Mouse (Mus musculus) ovary, postnatal 10 days (tissue): Measurements from ENCODE around the gene Pfn4.
"Not testable (repeated sequence)": the region's sequence is repeated elsewhere in the genome, so short reads cannot be mapped to it uniquely, and the experiment has no call there.

ENCODE experiments used
- DNase-seq: peaks from one replicate; pipeline ENCODE4 v3.0.0; 2022; ENCODE audit warnings: low spot score

Pfn4 gene

DNA sequence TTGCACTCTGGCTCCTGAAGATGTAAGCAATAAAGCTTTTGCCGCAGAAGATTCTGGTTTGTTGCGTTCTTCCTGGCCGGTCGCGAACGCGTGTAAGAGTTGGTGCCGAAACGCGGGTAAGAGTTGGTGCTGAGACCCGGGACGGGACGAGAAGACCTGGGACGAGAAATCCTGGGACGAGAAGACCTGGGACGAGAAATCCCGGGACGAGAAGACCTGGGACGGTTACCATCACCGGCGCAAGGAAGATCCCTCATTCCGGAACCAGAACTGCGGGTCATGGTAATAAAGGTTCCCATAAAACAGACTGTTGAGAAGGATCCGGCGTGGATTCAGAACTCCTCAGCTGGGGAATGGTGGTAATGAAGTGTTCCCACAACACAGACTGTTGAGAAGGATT lies 19.3 kb downstream of the Pfn4 start:
- DNase-seq, result not testable (repeated sequence)

DNA sequence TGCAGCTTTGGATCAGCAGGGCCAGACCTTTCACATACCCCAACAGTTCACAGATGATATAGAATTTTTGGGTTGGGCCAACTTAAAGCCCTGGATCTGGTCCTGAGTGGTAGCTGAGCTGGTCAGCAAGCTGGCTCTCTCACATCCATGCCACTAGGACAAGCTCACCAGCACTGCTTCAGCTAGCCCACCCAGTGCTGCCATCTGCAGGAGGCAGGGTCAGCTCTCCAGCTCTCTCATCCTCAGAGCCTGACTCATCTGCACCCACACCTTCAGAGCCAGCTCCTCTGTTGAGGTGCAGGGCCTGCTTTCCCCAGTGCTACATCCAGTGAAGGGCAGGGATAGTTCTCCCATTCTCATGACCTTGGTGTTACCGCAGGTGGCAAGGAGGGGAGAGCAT lies 24.9 kb downstream of the Pfn4 start:
- DNase-seq, result no peak

DNA sequence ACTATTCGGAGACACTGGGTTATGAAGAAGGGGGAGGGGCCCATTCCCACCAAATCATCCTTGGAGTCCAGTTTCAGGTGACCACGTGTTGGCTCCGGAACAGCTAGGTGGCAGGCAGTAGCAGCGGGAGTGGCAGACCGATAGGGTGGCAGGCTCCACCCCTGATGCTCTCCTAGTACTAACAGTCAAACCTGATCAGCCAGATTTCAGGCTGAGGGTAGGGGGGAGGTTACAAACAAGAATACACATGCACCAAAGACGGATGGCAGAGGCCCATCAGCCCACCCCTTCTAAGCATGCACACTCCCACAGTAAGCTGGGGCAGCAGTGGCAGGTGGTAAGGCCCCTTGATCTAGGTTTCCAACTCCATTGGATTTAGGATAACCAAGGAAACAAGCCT lies 28.6 kb downstream of the Pfn4 start:
- not testable (repeated sequence) for DNase-seq

DNA sequence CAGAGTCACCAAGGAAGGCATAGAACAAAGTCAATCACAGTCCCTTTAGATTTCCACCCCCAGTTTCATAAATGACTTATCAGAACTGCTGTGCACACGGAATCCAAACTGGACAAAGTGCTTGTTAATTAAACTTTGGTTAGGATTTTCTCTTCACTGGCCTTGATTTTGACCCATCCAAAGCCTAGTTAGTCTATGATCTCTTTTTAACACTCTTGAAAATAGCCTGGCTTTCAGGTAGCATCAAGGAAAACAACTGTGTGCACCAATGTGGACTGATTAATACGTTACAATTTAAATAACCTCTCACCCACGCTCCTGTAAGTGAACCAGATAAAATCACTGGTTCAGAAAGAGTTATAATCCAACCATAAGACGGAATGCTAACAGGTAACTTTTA lies 42.2 kb downstream of the Pfn4 start:
- DNase-seq, result no peak

- DNase-seq, result no peak
Observed at GRCm38 (mm10) chr12:4811705-4812104, 42.9 kb downstream of the Pfn4 start.

GRCm38 (mm10) chr12:4813636-4814035 lies 44.8 kb downstream of the Pfn4 start:
- no peak for DNase-seq

DNA sequence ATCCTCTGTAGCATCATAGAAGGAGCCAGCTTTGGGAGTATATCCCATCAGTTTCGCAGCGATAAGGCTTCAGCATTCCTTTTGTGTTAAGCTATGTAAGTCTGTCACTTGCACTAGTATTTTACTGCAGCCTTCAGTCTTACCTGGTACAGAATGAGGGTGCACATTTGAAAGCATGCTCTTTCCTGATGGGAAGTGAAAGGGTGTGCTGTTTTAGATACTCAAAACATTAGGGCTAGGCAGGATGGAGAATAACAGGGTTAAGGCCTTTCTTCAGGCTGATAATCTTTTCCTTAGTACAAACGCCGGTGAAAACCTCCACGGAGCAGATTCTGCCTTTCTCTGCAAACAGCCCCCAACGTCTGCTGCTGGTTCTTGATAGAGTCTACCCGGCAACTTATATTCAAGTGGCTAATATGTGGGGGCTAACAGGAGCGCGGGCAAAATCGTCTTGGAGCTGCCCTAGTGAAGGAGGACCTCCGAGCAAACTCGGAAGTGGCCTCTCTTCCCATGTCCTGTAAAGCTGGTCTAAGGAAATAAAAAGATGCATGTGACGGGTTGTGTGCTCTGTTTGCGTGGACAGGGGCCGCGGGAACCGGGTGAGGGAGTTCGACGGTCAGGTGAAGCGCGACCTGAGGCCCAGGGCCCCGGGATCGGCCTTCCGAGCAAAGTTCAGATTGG lies 48.0 kb downstream of the Pfn4 start:
- peak; percentile 19 for DNase-seq

DNA sequence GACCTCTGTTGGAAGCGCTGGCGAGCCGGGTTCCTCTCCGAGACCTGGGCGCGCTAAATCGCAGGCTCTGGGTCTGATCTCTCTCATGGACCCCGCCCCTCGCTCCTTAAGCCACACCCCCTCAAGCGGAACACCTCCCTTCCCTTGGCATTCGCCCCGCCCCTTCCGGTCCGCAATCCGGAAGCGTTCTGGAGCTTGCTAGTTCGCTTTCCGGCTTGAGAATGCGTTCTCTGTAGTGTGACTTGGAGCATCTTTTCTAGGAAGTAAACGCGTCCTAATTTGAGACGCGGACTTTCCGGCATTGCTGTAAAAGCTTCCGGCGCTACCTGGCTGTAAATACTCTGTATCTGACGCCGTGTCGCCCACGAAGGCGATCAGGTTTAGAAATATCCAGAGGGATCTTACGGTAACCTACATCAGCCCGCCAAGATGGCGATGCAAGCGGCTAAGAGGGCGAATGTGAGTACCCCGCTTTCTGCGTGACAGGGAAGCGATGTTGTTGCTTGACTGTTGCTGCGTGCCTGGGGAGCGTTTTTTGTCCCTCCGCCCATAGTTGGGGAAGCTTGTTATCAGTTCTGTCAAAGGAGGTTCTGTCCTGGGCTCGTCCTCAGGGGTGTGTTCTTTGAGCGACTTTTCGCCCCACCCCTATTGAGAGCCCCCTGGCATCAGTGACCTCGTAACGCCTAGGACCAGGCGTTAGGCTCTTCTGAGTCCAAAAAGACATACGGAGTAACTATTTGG lies 48.7 kb downstream of the Pfn4 start, which contains the start of gene Sf3b6:
Gene Sf3b6 (plus strand): TSS at position 184 of the 741 bp plus-strand sequence.
- peak; percentile 94 for DNase-seq

DNA sequence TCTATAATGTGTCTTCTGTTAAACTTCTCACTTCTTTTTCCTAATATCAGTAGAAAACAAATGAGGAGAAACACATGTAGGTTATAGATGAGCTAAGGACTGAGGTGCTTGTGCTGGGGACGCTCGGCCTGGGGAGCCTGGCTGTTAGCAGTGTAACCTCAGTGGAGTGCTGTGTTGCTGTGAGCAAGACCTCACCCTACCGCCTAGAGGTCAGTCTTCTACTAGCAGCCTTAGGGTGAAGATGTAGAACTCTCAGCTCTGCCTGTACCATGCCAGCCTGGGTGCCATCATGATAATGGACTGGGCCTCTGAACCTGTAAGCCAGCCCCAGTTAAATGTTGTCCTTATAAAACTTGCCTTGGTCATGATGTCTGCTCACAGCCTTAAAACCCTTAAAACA lies 58.4 kb downstream of the Pfn4 start:
- no peak for DNase-seq
